Mouse (Mus musculus): ENCODE data around the gene Dzank1.

Dzank1 gene

DNA sequence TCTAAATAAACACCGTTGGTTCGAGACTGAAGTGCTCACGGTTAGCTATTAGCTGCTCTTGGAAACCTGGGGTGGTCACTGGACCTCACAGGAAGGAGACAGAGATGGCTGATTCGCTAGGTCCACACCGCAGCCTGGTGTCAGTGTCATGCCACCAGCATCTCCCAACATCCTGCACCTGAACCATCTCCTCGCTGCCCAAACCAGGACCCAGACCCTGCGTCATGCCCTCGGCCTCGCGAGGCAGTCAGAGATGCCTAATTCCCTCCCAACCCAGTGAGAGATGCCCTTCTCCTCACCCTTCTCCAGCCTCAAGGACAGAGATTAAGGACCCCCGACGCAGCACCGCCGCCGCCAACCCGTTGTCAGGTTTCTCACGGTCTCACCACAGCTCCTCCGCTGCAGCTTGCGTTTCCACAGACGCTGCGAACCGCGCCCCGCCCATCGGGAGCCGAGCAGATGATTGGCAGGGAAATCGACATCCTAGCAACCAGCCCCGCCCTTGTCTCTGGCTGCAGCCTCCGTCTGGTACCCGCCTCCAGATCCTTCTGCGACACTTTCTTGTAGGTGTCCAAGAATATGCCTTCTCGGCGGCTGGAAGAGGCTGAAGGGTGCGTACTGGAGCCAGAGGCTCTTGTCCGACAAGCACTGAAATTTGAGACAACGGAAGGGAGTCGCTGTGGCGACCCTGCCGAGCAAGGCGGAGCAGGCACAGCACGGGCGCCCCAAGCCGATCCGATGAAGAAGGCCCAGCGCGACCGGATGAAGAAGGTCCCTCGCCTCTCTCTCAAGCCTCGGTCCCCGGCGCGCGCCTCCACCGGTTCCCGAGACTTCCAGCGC lies at the start of gene Dzank1, which contains the start of gene Polr3f:
Gene Dzank1, minus strand, starts transcription at position 434 of the 840 bp plus-strand sequence.
Gene Polr3f, plus strand, starts transcription at position 738 of the 840 bp plus-strand sequence.
- DNase-seq (ENCODE audit: low spot score): peak; percentile 93

GRCm38 (mm10) chr2:144555820-144556552 lies 28.8 kb upstream of the Dzank1 start, which contains the start of gene Sec23b:
TSS of gene Sec23b (plus strand) at chr2:144556229.
- peak; percentile 85 for DNase-seq (ENCODE audit: low spot score)

DNA sequence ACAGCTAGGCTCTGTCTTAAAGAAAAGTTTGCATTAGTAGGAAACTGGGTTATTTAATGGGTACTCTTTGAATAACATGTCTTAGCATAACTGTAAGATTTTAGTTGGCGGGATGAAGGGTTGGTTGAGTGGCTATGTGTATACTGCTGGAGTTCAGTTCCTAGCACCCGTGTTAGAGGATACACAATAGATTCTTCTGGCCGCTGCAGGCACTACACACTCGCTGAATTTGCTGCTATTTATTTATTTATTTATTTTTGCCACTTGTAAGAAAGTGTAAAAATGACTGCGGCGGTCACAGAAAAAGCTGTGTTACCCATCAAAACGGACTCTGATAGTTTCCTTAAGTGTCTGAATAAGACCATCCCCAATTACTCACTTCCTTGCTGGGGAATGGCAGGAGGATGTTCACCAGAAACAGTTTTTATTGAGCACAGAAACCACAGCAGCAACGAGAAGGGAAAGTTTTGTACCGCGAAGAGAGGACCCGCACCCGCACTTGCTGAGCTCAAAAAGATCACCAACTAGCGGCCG lies 28.1 kb upstream of the Dzank1 start:
- no peak for DNase-seq (ENCODE audit: low spot score)

GRCm38 (mm10) chr2:144553905-144554304 lies 26.7 kb upstream of the Dzank1 start:
- no peak for DNase-seq (ENCODE audit: low spot score)

DNA sequence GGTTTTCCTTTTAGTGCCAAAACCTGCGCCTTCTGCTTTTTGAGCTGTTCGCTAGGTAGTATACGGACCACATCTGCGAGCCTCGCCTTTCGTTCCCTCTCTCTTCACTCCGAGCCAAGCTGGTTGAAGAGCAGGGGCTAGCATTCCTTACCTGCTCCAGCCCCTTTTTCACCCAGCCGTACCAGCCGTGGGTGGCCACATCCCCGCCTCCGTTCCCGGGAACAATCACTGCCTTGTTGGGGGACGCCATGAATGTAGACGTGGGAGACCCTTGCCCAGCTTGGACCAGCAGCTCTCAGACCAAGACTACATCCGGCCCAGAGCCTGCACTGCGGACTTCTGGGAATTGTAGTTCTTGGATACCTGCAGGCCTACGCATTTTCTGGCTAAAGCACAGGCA lies 23.3 kb upstream of the Dzank1 start, which contains the start of gene Rbbp9:
Gene Rbbp9, minus strand, starts transcription at position 341 of the 400 bp plus-strand sequence.
- DNase-seq (ENCODE audit: low spot score): no peak

DNA sequence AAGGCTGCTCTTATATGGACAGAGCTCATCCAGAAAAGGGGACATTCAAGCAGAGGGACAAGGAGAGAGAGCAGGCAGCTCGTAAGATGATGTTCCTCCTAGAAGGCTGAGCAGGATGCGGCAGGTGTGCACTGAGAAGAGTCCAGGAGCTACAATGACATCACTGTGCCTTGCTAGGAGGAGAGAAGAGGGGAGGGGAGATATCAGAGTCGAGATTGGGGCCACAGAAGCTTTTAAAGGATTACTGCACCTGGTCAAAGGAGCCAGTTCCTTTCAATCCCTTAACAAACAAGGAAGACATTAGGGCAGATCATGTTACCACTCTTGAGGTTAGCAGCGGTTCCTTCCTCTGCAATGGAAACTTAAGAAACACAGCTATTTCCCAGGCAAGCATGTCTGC lies 20.3 kb upstream of the Dzank1 start:
- no peak for DNase-seq (ENCODE audit: low spot score)

DNA sequence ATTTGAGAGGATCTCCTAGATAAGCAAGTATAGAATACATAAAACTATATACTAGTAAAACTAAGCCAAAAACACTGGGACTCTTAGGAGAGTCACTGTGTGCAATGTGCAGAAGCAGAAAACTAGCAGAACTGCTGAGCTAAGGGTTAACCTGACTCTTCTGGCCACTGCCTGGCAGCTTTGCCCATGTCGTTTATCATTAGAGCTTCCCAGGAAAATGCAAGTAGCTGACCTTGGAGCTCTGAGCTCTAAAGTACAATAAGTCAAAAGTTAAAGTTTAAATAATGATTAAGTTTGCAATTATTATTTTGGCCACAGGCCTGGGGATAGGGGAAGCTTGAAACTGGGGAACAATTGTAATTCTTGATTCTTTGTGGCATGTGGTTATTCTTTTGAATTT lies 18.3 kb upstream of the Dzank1 start:
- DNase-seq (ENCODE audit: low spot score): no peak

DNA sequence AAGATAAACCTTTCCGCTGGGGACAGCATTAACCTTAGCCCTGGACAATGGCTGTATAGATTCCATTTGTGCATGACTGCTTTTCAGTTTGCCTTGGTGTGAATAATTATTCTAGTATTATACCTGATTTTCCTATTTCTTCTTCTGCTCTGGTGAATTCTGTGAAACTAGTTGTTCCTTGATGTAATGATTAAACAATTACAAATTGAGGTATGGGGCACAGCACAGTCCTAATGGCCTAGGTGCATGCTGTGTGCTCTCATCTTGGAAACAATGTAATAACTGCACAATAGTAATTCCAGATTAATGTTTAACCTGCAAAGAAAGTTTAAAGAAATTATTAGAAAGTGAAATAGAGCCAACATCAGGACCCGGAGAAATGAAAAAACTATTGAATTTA lies 17.8 kb upstream of the Dzank1 start:
- DNase-seq (ENCODE audit: low spot score): no peak

DNA sequence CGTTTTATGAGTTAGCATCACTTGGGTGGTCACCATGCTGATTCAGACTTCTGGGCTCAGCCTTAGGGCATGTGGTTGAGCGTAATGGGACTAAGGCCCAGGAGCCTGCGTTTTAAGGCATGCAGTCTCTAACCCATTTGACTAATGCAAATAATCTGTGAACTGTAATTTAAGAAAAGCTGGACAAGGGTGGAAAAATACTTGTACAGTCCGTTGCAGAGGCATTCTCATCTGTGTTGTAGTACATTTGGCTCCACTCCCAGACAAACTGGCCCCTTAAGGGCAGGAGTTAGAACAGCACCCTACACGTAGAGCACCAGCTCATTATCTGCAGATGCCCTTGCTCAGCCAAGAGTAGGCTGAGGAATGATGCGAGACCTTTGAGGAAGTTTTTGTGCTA lies 17.4 kb upstream of the Dzank1 start:
- DNase-seq (ENCODE audit: low spot score): no peak

DNA sequence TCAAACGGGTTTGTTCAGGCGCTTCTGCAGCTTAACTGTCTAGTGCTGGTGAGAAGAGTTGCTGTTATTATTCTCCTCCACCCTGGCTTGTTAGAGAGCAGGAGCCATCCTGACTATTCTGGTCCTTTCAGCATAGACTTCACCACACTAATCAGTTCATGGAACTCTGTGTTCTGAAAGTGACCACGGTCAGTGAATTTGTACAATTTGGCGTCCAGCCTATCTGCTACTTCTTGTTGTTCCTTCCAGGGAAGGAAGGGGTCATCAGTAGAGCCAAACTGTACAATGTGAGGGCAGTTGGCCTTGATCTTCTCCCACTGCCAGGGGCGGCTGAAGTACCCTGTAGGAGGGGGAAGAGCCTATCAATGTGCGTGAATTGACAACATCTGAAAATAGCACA lies 16.5 kb upstream of the Dzank1 start:
- DNase-seq (ENCODE audit: low spot score): no peak

DNA sequence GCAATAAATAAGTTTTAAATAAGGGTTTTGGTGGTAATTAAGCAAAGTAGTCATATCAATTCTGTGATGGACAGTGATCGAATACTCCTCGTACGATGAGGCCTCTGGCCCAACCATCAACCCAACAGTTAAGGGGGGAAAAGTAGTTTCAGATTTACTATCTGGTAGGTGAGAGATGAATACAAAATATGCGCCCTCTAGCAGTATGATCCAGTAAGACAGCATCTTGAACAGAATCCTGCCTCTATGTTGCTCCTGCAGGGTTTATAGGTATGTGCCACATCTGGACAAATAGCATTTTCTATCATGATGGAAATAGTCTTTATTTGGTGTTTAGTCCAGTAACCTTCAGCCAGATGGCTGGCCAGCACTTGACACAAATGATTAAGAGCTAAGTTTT lies 14.0 kb upstream of the Dzank1 start:
- DNase-seq (ENCODE audit: low spot score): no peak

GRCm38 (mm10) chr2:144537123-144537522 lies 9.9 kb upstream of the Dzank1 start:
- DNase-seq (ENCODE audit: low spot score): no peak

GRCm38 (mm10) chr2:144527821-144528174 lies 584 bp upstream of the Dzank1 start:
- DNase-seq (ENCODE audit: low spot score): no peak

DNA sequence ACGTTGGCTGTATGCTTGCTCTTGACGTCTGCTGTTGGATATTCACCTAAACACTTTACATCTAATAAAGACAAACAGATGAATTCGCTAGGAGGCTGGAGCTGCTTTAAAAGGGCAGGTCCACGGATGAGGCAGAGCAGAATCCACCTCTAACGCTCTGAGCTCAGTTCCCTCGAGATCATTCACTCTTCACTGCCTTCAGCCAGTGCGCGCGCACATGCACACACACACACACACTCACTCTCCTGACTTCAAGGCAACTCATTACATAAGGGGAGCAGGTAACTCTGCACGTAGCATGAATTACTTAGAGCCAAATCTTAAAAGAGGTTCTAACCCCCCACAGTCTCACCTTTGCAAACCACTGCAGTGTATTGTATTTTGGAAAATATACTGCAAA lies 1.4 kb downstream of the Dzank1 start:
- DNase-seq (ENCODE audit: low spot score): no peak

DNA sequence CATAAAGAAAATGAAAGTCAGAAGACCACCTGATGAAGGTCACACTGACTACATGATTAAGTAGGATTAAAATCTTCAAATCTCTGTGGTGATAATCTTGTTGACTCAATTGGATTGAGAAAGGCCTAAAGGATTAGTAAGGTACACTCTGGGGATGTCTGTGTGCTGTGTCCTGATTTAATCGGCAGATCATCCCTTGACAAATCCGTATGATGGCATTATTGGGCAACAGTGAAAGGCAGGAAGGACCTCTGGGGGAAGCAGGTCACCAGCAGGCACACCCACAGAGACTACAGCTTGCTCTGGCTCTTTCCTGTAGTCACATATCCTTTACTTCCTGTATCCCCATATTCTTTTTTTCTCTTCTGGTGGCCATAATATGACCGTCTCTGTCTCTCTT lies 7.4 kb downstream of the Dzank1 start:
- DNase-seq (ENCODE audit: low spot score): no peak

GRCm38 (mm10) chr2:144514619-144515018 lies 12.6 kb downstream of the Dzank1 start:
- no peak for DNase-seq (ENCODE audit: low spot score)

DNA sequence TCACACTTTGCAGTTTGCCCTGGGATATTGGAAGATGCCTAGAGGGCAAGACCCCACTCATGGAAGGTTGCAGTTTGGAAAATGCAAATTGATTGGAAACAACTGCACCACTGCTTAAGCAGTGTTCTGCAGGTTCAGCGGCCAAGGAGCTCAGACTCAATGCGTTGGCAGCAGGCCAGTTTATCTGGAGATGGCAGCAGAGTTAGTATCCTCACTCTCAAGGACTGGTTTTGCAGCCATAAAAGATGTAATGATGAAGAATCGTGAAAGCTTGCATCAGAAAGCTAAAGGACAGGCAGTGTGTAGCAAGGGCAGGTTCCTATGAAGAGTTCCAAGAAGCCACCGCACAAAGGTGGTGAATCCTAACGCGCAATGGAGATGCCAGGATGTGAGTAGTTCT lies 25.1 kb downstream of the Dzank1 start:
- DNase-seq (ENCODE audit: low spot score): no peak

DNA sequence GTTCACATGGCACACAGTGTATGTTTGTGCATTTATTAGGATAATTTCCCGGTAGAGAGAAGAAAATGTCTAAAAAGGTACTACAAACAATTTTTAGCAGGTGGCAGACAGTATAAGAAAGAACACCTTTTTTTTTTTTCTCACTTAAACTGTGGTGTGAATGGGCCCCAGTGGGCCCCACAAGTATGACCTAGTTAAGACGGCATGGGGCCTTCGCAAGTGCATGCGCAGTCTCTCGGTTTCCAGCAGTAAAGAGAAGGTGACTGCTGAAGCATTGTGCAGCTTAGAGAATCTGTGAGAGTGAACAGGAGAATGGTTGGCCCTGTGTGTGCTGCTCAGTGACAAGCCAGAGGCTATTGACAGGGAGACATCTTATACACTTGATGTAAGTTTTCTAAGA lies 37.9 kb downstream of the Dzank1 start:
- DNase-seq (ENCODE audit: low spot score): no peak

- DNase-seq (ENCODE audit: low spot score): no peak
These were observed 39.7 kb downstream of the Dzank1 start for GRCm38 (mm10) chr2:144487476-144487875.

DNA sequence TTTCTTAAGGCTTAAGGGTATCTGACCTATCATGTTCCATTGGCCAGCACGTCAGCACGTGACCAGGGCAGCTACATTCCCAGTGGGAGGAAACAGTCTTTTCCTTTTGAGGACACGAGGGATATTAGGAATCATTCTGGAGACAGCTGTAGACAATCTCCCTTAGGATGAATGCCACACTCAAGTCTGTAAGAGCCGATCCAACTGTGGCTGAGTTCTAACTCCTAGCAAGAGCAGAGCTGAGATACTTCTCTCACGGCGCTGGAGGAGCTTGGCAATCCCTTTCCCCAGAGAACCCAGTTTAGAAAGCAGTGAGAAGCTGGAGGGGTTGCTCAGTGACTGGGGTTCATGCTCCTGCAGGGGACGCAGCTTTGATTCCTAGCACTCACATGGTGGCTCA lies 41.8 kb downstream of the Dzank1 start:
- no peak for DNase-seq (ENCODE audit: low spot score)

DNA sequence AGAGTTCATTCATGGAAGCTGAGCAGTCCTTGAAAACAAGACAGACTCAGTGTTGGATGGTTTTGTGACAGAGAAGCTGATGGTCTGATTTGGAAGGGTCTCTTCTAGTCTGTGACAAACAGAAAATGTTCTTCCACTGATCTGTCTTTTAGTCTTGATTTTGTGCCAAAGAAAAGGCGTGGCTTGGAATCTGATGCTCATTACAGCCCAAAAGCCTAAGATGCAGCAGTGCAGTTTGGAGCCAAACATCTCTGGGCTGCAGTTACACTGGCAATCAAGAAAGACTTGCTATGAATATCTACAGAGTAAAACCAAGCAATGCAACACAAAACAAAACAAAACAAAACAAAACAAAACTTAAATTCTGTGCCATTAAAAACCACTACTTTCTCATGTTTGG lies 43.1 kb downstream of the Dzank1 start:
- no peak for DNase-seq (ENCODE audit: low spot score)

DNA sequence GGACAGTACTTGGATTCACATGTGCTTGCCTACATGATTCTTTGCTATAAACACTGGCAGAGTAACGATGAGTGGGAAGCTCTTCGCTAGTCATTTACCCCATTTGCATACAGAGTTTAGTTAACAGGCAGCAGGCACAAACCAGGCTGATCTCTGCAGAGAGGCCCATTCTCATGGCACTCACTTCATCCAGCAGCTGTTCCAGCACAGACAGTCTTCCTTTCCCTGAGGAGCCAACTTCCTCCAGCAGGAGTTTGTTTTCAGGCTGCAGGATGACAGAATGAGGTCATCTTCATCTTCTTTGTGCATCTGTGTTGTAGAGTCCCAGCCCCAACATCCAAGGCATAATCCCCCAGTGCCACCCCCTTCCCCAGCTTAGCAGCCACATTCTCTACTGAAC lies 47.8 kb downstream of the Dzank1 start:
- DNase-seq (ENCODE audit: low spot score): no peak

- no peak for DNase-seq (ENCODE audit: low spot score)
These were observed 60.0 kb downstream of the Dzank1 start for GRCm38 (mm10) chr2:144467203-144467602.
